Mouse (Mus musculus) olfactory bulb, adult 2 months (tissue): ENCODE data around the gene Cideb. TPM values are rescaled to one million over a fixed set of nuclear protein-coding genes. Genes with fewer than 3 reads are reported as not detected.

Experiments used
- H3K27ac ChIP-seq: fragments of 200-500 bp; 2 replicates; pipeline ENCODE4 v1.5.1; 2012; ENCODE audit warnings: low read depth, low read length; ENCODE audit not compliant: insufficient read depth
- H3K4me1 ChIP-seq: fragments of 200-500 bp; 2 replicates; pipeline ENCODE4 v1.6.1; 2012; ENCODE audit warnings: low read length; ENCODE audit not compliant: control insufficient read depth, insufficient read depth
- H3K4me3 ChIP-seq: fragments of 200-500 bp; 2 replicates; pipeline ENCODE4 v1.5.1; 2012; ENCODE audit warnings: mild to moderate bottlenecking, low read depth, low read length, moderate library complexity; ENCODE audit not compliant: insufficient read depth
- CTCF ChIP-seq: fragments of 200-500 bp; IDR thresholded peaks from 2 replicates; pipeline ENCODE4 v1.5.1; 2012; ENCODE audit warnings: low read depth, mild to moderate bottlenecking, low read length, moderate library complexity; ENCODE audit not compliant: insufficient read depth
- POLR2A ChIP-seq: fragments of 200-500 bp; IDR thresholded peaks from 2 replicates; pipeline ENCODE4 v1.6.1; 2012; ENCODE audit warnings: mild to moderate bottlenecking, low read depth, low read length, moderate library complexity; ENCODE audit not compliant: insufficient read depth
- WGBS: fragments of 180-500 bp; shearing (Covaris S2); methylation state at CpG from one replicate; pipeline ENCODE4 v1.1.7; 2018; 5-methylcytosine and 5-hydroxymethylcytosine counted together
- polyA plus RNA-seq: library from polyadenylated mRNA; stranded (reverse); fragments of >200 nt; gene quantifications from 2 replicates; pipeline ENCODE4 v1.2.4, GENCODE M21; 2012; ENCODE audit warnings: low replicate concordance; ENCODE audit not compliant: missing spikeins, insufficient read depth, insufficient read length

Cideb gene
- polyA plus RNA-seq, 1 experiment = not detected

- TF ChIP-seq CTCF (no peak), POLR2A (no peak)
Measured at GRCm38 (mm10) chr14:55711786-55712185, 46.5 kb downstream of the Cideb start.

DNA sequence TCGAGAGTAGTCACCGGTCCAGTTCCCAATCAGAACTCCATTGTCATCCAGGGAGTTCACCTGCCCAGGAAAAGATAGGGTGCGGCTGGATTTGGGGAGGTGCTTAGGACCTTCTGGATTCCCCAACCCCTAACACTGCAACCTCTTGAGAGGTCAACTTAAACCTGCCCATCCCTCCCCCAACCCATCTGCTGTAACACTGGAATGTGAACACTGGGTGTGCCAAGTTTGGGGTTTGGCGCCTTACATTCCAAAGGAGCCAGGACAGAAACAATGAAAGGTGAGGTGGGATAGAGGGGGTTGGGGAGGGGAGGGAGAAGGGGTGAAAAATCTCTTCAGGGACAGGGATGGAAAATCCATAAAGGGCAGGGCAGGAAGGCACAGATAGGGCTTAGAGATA is 48.7 kb downstream of the Cideb start:
- Histone ChIP-seq H3K4me1 (no peaks in the 10 kb centered on the region), H3K27ac (no peak overlapping the region), H3K4me3 (no peak overlapping the region)
- 86% methylated on average over 4 of the region's 4 CpGs for WGBS
- TF ChIP-seq CTCF (no peak), POLR2A (no peak)

More at GRCm38 (mm10) chr14:55711786-55712185, 46.5 kb downstream of the Cideb start:
- no peaks in the 10 kb centered on the region for H3K4me1 ChIP-seq
- H3K27ac ChIP-seq = no peak overlapping the region
- WGBS = 82% methylated on average over 7 of the region's 7 CpGs
- no peak overlapping the region for H3K4me3 ChIP-seq

- H3K27ac ChIP-seq = no peak overlapping the region
- no peaks in the 10 kb centered on the region for H3K4me1 ChIP-seq
- TF ChIP-seq CTCF (no peak), POLR2A (no peak)
- WGBS = 95% methylated on average over 5 of the region's 5 CpGs
- H3K4me3 ChIP-seq = no peak overlapping the region
Measured at GRCm38 (mm10) chr14:55707397-55707796, 50.9 kb downstream of the Cideb start.

GRCm38 (mm10) chr14:55706051-55706600 is 52.1 kb downstream of the Cideb start:
- H3K4me1 ChIP-seq = no peaks in the 10 kb centered on the region
- WGBS = 90% methylated on average over 8 of the region's 8 CpGs
- H3K4me3 ChIP-seq = no peak overlapping the region
- H3K27ac ChIP-seq = no peak overlapping the region
- TF ChIP-seq POLR2A (no peak), CTCF (no peak)

Other genes starting within 250 kb of the Cideb start
- gene Cpne6, start 248.0 kb downstream of the Cideb start, polyA plus RNA-seq = 357 TPM in 1 of 2 replicates, not detected in the other
- not detected in 2 replicates for gene Nrl, start 233.5 kb downstream of the Cideb start, polyA plus RNA-seq
- gene Pck2, start 218.2 kb downstream of the Cideb start, polyA plus RNA-seq = not detected in 2 replicates
- gene Dcaf11, start 198.5 kb downstream of the Cideb start, polyA plus RNA-seq = not detected in 2 replicates
- not detected in 2 replicates for gene A730061H03Rik, start 198.1 kb downstream of the Cideb start, polyA plus RNA-seq
- gene Fitm1, start 182.8 kb downstream of the Cideb start, polyA plus RNA-seq = not detected in 2 replicates
- not detected in 2 replicates for gene Psme1, start 180.3 kb downstream of the Cideb start, polyA plus RNA-seq
- gene Emc9, start 173.2 kb downstream of the Cideb start, polyA plus RNA-seq = not detected in 2 replicates
- not detected in 2 replicates for gene Psme2, start 167.3 kb downstream of the Cideb start, polyA plus RNA-seq
- not detected in 2 replicates for gene Rnf31, start 166.8 kb downstream of the Cideb start, polyA plus RNA-seq
- gene Irf9, start 154.9 kb downstream of the Cideb start, polyA plus RNA-seq = not detected in 2 replicates
- gene Rec8, start 140.4 kb downstream of the Cideb start, polyA plus RNA-seq = not detected in 2 replicates
- not detected in 2 replicates for gene Ipo4, start 122.5 kb downstream of the Cideb start, polyA plus RNA-seq
- not detected in 2 replicates for gene Gm49378, start 120.6 kb downstream of the Cideb start, polyA plus RNA-seq
- gene Tm9sf1, start 114.7 kb downstream of the Cideb start, polyA plus RNA-seq = not detected in 2 replicates
- gene Tssk4, start 108.3 kb downstream of the Cideb start, polyA plus RNA-seq = not detected in 2 replicates
- not detected in 2 replicates for gene Mdp1, start 98.0 kb downstream of the Cideb start, polyA plus RNA-seq
- gene Gmpr2, start 86.5 kb downstream of the Cideb start, polyA plus RNA-seq = not detected in 2 replicates
- not detected in 2 replicates for gene Nedd8, start 86.3 kb downstream of the Cideb start, polyA plus RNA-seq
- not detected in 2 replicates for gene Tinf2, start 76.6 kb downstream of the Cideb start, polyA plus RNA-seq
- not detected in 2 replicates for gene Tgm1, start 44.5 kb downstream of the Cideb start, polyA plus RNA-seq
- gene Rabggta, start 36.2 kb downstream of the Cideb start, polyA plus RNA-seq = not detected in 2 replicates
- not detected in 2 replicates for gene Dhrs1, start 12.8 kb downstream of the Cideb start, polyA plus RNA-seq
- gene Nop9, start 12.8 kb downstream of the Cideb start, polyA plus RNA-seq = not detected in 2 replicates
- not detected in 2 replicates for gene Ltb4r2, start 3.0 kb upstream of the Cideb start, polyA plus RNA-seq
- gene Ltb4r1, start 7.5 kb upstream of the Cideb start, polyA plus RNA-seq = not detected in 2 replicates
- gene Adcy4, start 25.6 kb upstream of the Cideb start, polyA plus RNA-seq = not detected in 2 replicates
- gene Ripk3, start 30.4 kb upstream of the Cideb start, polyA plus RNA-seq = not detected in 2 replicates
- not detected in 2 replicates for gene Nfatc4, start 64.7 kb upstream of the Cideb start, polyA plus RNA-seq
- not detected in 2 replicates for gene Nynrin, start 95.6 kb upstream of the Cideb start, polyA plus RNA-seq
- not detected in 2 replicates for gene Cbln3, start 125.9 kb upstream of the Cideb start, polyA plus RNA-seq
- not detected in 2 replicates for gene Khnyn, start 126.5 kb upstream of the Cideb start, polyA plus RNA-seq
- gene Sdr39u1, start 141.8 kb upstream of the Cideb start, polyA plus RNA-seq = not detected in 2 replicates
- not detected in 2 replicates for gene Cma1, start 186.2 kb upstream of the Cideb start, polyA plus RNA-seq
- not detected in 2 replicates for gene Cma2, start 192.5 kb upstream of the Cideb start, polyA plus RNA-seq